Mouse (Mus musculus) T-cell, adult 66 days (primary cell): ENCODE data around the gene Dusp19. TPM values are rescaled to one million over a fixed set of nuclear protein-coding genes. Genes with fewer than 3 reads are reported as not detected.

ENCODE experiments used
- total RNA-seq, 2 experiments: library from RNA; stranded (reverse); gene quantifications; 3 replicates in 1 of 2; 4 replicates in 1 of 2; pipeline ENCODE4 v1.2.4; 2023

The Dusp19 gene
- 1 to 10 TPM; 5.6 to 6.6 TPM for total RNA-seq

DNA sequence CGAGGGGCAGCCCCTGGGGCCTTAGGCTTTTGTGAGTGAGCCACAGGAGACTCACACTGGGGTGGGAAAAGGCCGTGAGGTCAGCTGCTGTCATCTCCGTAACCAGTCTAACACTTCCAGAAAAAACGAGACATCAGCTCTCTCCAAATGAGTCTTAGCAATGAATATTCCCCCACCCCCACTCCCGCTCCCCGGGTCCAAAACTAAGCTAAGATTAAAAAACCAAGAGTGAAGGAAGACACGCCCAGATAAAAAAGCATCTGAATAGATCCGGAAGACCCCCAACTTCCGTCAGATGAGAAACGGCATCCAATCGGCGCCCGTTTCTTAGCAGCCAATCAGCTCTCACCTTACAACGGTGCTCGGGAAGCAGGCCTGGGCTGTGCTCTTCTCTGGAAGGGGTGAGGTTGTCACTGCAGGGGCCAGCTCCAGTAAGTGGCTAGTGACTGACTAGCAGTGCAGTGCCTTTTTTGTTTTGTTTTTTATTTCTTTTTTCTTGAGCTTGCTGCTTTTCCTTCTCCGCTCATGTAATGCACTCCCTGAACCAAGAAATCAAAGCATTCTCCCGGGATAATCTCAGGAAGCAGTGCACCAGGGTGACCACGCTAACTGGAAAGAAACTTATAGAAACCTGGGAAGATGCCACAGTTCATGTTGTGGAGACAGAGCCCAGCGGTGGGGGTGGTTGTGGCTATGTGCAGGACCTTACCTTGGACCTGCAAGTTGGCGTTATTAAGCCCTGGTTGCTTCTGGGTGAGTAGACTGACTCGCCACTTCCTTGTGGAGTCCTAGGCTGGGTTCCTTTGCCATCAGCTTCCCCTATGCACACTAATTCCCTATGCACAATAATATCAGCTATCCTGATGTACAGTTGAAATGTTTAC lies at the start of gene Dusp19, which contains the start of gene Nup35:
TSS of gene Dusp19 (plus strand) at position 192 of the 884 bp plus-strand sequence.
TSS of gene Nup35 (plus strand) at position 383 of the 884 bp plus-strand sequence.

DNA sequence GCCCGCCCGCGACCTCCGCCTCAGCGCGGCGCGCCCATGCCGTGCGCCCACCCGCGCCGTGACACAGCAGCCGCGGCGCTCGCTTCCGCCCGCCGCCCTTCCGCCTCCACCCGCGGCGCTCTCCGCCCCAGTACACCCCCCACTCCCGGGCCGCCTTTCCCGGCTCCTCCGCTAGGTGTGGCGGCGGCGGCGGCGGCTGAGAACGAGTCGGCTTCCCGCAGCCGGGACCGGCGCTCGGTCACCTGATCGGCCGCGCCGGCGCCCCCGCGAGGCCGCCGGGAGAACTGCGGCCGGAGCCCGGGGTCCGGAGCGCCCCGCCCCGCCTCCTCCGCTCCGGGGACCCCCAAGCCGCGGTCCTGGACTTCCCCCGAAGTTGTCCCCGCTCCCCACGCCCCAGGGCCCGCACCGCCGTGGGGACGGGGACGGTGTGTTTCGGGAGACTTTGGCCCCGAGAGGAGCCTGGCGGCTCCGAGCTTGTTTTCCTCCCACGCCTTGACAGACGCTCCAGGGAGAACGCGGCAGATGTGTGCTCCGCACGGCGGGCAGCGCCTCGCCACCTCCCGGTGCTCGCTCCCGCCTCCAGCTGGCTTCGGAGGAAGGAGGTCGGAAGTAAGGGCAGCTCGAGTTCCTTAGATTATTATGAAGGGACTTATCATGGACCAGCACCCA lies 35.7 kb upstream of the Dusp19 start, which contains the start of gene Nckap1:
TSS of gene Nckap1 (minus strand) at position 338 of the 669 bp plus-strand sequence.

Other genes starting within 250 kb of the Dusp19 start
- not detected for gene Frzb, start 169.4 kb upstream of the Dusp19 start, total RNA-seq
- 1 to 10 TPM; 5.4 to 8.4 TPM for gene Nckap1, start 35.7 kb upstream of the Dusp19 start, total RNA-seq
- gene Nup35, start 191 bp downstream of the Dusp19 start, total RNA-seq: 10 to 100 TPM; 24.8 to 25.0 TPM